Mouse (Mus musculus) embryonic facial prominence, embryonic 11.5 days (tissue): ENCODE results near the gene Hrh2. TPM values are rescaled to one million over a fixed set of nuclear protein-coding genes. Genes with fewer than 3 reads are reported as not detected.
A peak's percentile ranks its signal among the peaks of the same experiment; 100 is the strongest.

Source experiments
- ATAC-seq: fragments of 200-750 bp; cut with Nextera tagmentation; replicated peaks from 2 replicates; pipeline ENCODE4 v1.8.0; 2017; ENCODE audit warnings: low read depth; ENCODE audit not compliant: insufficient number of reproducible peaks, low FRiP score, low TSS enrichment
- DNase-seq: peaks from one replicate; pipeline ENCODE4 v3.0.0-alpha.2; 2015; ENCODE audit warnings: low spot score
- H3K27ac ChIP-seq: fragments of 300-500 bp; sonication (generic); replicated peaks from 2 replicates; pipeline ENCODE4 v1.5.1; 2014; ENCODE audit warnings: mild to moderate bottlenecking, low read depth, low read length, control low read depth
- H3K27me3 ChIP-seq: fragments of 300-500 bp; sonication (generic); 2 replicates; pipeline ENCODE4 v1.6.1; 2014; ENCODE audit warnings: mild to moderate bottlenecking, low read length, moderate library complexity, mixed read lengths; ENCODE audit not compliant: control insufficient read depth, insufficient read depth
- H3K36me3 ChIP-seq: fragments of 300-500 bp; sonication (generic); replicated peaks from 2 replicates; pipeline ENCODE4 v1.6.1; 2014; ENCODE audit warnings: low read depth, mild to moderate bottlenecking, low read length, moderate library complexity, mixed read lengths; ENCODE audit not compliant: control insufficient read depth, insufficient read depth
- H3K4me1 ChIP-seq: fragments of 300-500 bp; sonication (generic); 2 replicates; pipeline ENCODE4 v1.6.1; 2014; ENCODE audit warnings: low read length, mixed read lengths; ENCODE audit not compliant: control insufficient read depth, insufficient read depth
- H3K4me2 ChIP-seq: fragments of 300-500 bp; sonication (generic); 2 replicates; pipeline ENCODE4 v1.6.1; 2014; ENCODE audit warnings: low read depth, mild to moderate bottlenecking, control low read depth, low read length, moderate library complexity
- H3K4me3 ChIP-seq: fragments of 300-500 bp; sonication (generic); 2 replicates; pipeline ENCODE4 v1.5.1; 2014; ENCODE audit warnings: low read depth, low read length, control low read depth
- H3K9ac ChIP-seq: fragments of 300-500 bp; sonication (generic); replicated peaks from 2 replicates; pipeline ENCODE4 v1.6.1; 2014; ENCODE audit warnings: mild to moderate bottlenecking, control low read depth, low read length
- H3K9me3 ChIP-seq: fragments of 300-500 bp; sonication (generic); replicated peaks from 2 replicates; pipeline ENCODE4 v1.6.1; 2016; ENCODE audit warnings: mild to moderate bottlenecking, low read length, inconsistent platforms, mixed read lengths; ENCODE audit not compliant: control insufficient read depth
- WGBS: fragments of 180-500 bp; shearing (Covaris S2); extraction: QIAGEN DNeasy Blood & Tissue Kit; methylation state at CpG from one replicate; pipeline ENCODE4 v1.1.7; 2014; 5-methylcytosine and 5-hydroxymethylcytosine counted together
- polyA plus RNA-seq: library from polyadenylated mRNA; unstranded; fragments of >200 nt; fragmentation: Nextera tagmentation; extraction: Ambion mirVana; gene quantifications from 2 replicates; pipeline ENCODE4 v1.2.1, GENCODE M21; 2014

The Hrh2 gene
- polyA plus RNA-seq, 1 experiment from 2014 or later, result 0.06 TPM

DNA sequence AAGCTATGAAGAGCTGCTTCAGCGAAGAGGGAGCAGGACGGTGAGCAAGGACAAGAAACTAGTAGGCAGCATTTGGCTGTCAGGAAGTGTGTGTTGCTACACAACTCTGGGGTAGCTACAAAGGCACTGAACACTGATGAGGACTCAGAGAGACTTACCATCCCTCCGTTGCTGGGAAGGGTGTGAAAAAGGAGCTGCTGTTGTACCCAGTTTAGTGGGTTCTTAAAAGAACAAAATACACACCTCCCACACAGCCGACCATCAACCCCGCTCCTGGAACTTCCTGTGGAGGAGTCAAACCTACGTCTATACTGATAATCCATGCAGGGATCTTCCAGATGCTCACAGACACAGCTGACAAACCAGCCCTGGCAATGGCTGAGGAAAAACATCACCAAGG lies 85.5 kb downstream of the Hrh2 start:
- ATAC-seq (no peak), DNase-seq (no peak)
- H3K4me1 ChIP-seq, result no peaks in the 10 kb centered on the region; the same call in 1 of the 2 replicates
- no peaks in the 10 kb centered on the region for H3K36me3 ChIP-seq
- H3K27ac ChIP-seq, result no peak overlapping the region
- WGBS, result 81% methylated on average over 6 of the region's 6 CpGs
- H3K4me2 ChIP-seq, result no peak overlapping the region
- H3K27me3 ChIP-seq, result no peaks in the 10 kb centered on the region
- no peak overlapping the region for H3K4me3 ChIP-seq
- H3K9ac ChIP-seq, result no peak overlapping the region
- H3K9me3 ChIP-seq, result no peaks in the 10 kb centered on the region

GRCm38 (mm10) chr13:54280366-54280765 lies 88.4 kb downstream of the Hrh2 start:
- no peak overlapping the region for H3K4me2 ChIP-seq
- ATAC-seq, result no peak
- no peak overlapping the region for H3K9ac ChIP-seq
- H3K36me3 ChIP-seq, result no peaks in the 10 kb centered on the region
- H3K4me1 ChIP-seq, result no peaks in the 10 kb centered on the region; the same call in 1 of the 2 replicates
- H3K4me3 ChIP-seq, result no peak overlapping the region
- 90% methylated on average over 7 of the region's 7 CpGs for WGBS
- H3K27ac ChIP-seq, result no peak overlapping the region
- no peaks in the 10 kb centered on the region for H3K9me3 ChIP-seq
- no peak for DNase-seq
- no peaks in the 10 kb centered on the region for H3K27me3 ChIP-seq

- no peaks in the 10 kb centered on the region; the same call in 1 of the 2 replicates for H3K4me1 ChIP-seq
- ATAC-seq, result no peak
- H3K27me3 ChIP-seq, result no peaks in the 10 kb centered on the region
- no peaks in the 10 kb centered on the region for H3K36me3 ChIP-seq
- no peak for DNase-seq
- H3K27ac ChIP-seq, result no peak overlapping the region
- WGBS, result 71% methylated on average over 7 of the region's 7 CpGs
- H3K4me3 ChIP-seq, result no peak overlapping the region
- H3K9me3 ChIP-seq, result no peaks in the 10 kb centered on the region
- H3K4me2 ChIP-seq, result no peak overlapping the region
- no peak overlapping the region for H3K9ac ChIP-seq
Observed at GRCm38 (mm10) chr13:54281149-54281548, 89.2 kb downstream of the Hrh2 start.

DNA sequence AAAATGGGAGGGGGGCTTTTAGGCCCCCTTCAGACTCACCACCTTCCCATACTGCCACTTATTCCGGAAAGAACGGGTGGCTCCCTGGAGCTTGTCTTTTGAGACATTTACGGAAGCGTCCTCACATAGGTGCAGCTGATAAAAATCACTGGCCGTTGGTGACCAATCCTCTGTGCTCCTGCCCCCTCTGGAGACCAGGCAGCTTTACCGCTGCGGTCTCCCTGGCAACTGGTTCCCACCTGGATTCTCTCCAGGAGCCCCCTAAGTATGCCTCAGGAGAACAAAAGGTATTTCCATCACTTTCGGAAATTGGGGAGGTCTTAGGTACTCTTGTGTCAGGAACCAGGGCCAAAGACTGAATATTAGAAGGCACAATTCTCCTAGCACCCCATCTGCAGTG lies 89.7 kb downstream of the Hrh2 start:
- no peaks in the 10 kb centered on the region for H3K9me3 ChIP-seq
- no peak overlapping the region for H3K9ac ChIP-seq
- H3K4me2 ChIP-seq, result no peak overlapping the region
- no peaks in the 10 kb centered on the region for H3K36me3 ChIP-seq
- DNase-seq, result no peak
- H3K27me3 ChIP-seq, result no peaks in the 10 kb centered on the region
- no peak for ATAC-seq
- no peaks in the 10 kb centered on the region; the same call in 1 of the 2 replicates for H3K4me1 ChIP-seq
- H3K27ac ChIP-seq, result no peak overlapping the region
- H3K4me3 ChIP-seq, result no peak overlapping the region
- WGBS, result 29% methylated on average over 8 of the region's 8 CpGs

GRCm38 (mm10) chr13:54282149-54282860 lies 90.4 kb downstream of the Hrh2 start:
- DNase-seq, result no peak
- Histone ChIP-seq H3K9me3 (no peaks in the 10 kb centered on the region), H3K4me1 (no peaks in the 10 kb centered on the region; the same call in 1 of the 2 replicates), H3K27me3 (no peaks in the 10 kb centered on the region), H3K9ac (peak overlapping the region; percentile 22; the same call in 1 of the 2 replicates), H3K36me3 (no peaks in the 10 kb centered on the region), H3K4me2 (peak overlapping the region; percentile 19), H3K27ac (no peak overlapping the region), H3K4me3 (no peak overlapping the region; the same call in 1 of the 2 replicates)
- WGBS, result 14% methylated on average over 17 of the region's 17 CpGs
- ATAC-seq, result no peak

- no peaks in the 10 kb centered on the region; the same call in 1 of the 2 replicates for H3K4me1 ChIP-seq
Observed at GRCm38 (mm10) chr13:54282861-54283206, 90.9 kb downstream of the Hrh2 start.

More at GRCm38 (mm10) chr13:54282861-54283206, 90.9 kb downstream of the Hrh2 start:
- no peaks in the 10 kb centered on the region for H3K27me3 ChIP-seq
- ATAC-seq, result no peak; the same call in 1 of the 2 replicates
- H3K9me3 ChIP-seq, result no peaks in the 10 kb centered on the region
- WGBS, result 8% methylated on average over 10 of the region's 10 CpGs
- H3K4me3 ChIP-seq, result no peak overlapping the region; the same call in 1 of the 2 replicates
- no peak overlapping the region for H3K9ac ChIP-seq
- peak overlapping the region; percentile 19 for H3K4me2 ChIP-seq
- no peak for DNase-seq
- H3K27ac ChIP-seq, result no peak overlapping the region
- H3K36me3 ChIP-seq, result no peaks in the 10 kb centered on the region

Other genes starting within 250 kb of the Hrh2 start
- 0.26 and 0.39 TPM in 2 replicates for gene Drd1, start 136.4 kb upstream of the Hrh2 start, polyA plus RNA-seq
- gene Sfxn1, start 120.3 kb upstream of the Hrh2 start, polyA plus RNA-seq, result 90.5 and 98.9 TPM in 2 replicates
- 6.9 and 7.4 TPM in 2 replicates for gene Cplx2, start 179.2 kb downstream of the Hrh2 start, polyA plus RNA-seq